In genomic region chr8:57435768-57436436, GRCm38 (mm10) we compare ENCODE assay signal across 8 mouse cellular contexts. TPM values are rescaled to one million over a fixed set of nuclear protein-coding genes. Genes with fewer than 3 reads are reported as not detected.
DNase-seq lines count a peak whose midpoint lies in the region; ATAC-seq and TF ChIP-seq lines count a peak whose summit lies in the region.

No protein-coding gene starts in this region.

- no peaks in the 10 kb centered on the region for H3K36me3 ChIP-seq in lung, embryonic 16.5 days (ENCODE audit: control insufficient read depth, insufficient read depth, low read length)
- no peaks in the 10 kb centered on the region for H3K36me3 ChIP-seq in limb, embryonic 14.5 days (ENCODE audit: control insufficient read depth, insufficient read depth, low read length)

- peak; percentile 36; the same call in 1 of the 2 replicates for ATAC-seq in lung, embryonic 16.5 days (ENCODE audit: low read depth)
- ATAC-seq in limb, embryonic 14.5 days (ENCODE audit: low FRiP score, low read depth) = no peak; the same call in 1 of the 2 replicates

- peaks cover 10% of the 10 kb centered on the region for H3K4me1 ChIP-seq in lung, embryonic 16.5 days (replicated peaks; ENCODE audit: control insufficient read depth, insufficient read depth, low read length)
- H3K4me1 ChIP-seq in limb, embryonic 14.5 days (ENCODE audit: control insufficient read depth, insufficient read depth, low read length) = peaks cover 4% of the 10 kb centered on the region

- no peaks in the 10 kb centered on the region for H3K27me3 ChIP-seq in lung, embryonic 16.5 days (ENCODE audit: control insufficient read depth, insufficient read depth, low read depth, low read length)
- H3K27me3 ChIP-seq in limb, embryonic 14.5 days (ENCODE audit: control insufficient read depth, insufficient read depth, low read length) = no peaks in the 10 kb centered on the region

- no peak overlapping the region for H3K27ac ChIP-seq in lung, embryonic 16.5 days (ENCODE audit: low read length)
- no peak overlapping the region for H3K27ac ChIP-seq in limb, embryonic 14.5 days (replicated peaks; ENCODE audit: low read depth, low read length)

- DNase-seq in lung, adult 18-20 months = no peak
- peak; percentile 70 to 75 for DNase-seq in cerebellum, adult 18-20 months
- DNase-seq in frontal cortex, postnatal 10 days (ENCODE audit: low spot score in 2 of 2) = peak; percentile 51 to 60
- DNase-seq in limb, embryonic 14.5 days (ENCODE audit: low spot score) = peak; percentile 64
- no peak for DNase-seq in urinary bladder, adult 2 months (ENCODE audit: low spot score)
- no peak for DNase-seq in urinary bladder, adult 18-20 months (ENCODE audit: low spot score in 2 of 2)
- no peak for DNase-seq in urinary bladder, postnatal 25 days (ENCODE audit: low spot score)

- H3K9ac ChIP-seq in lung, embryonic 16.5 days (ENCODE audit: low read length) = no peak overlapping the region
- H3K9ac ChIP-seq in limb, embryonic 14.5 days (ENCODE audit: low read depth, low read length, severe bottlenecking) = no peak overlapping the region

- H3K4me3 ChIP-seq in lung, embryonic 16.5 days (ENCODE audit: low read length) = no peak overlapping the region
- H3K4me3 ChIP-seq in limb, embryonic 14.5 days (replicated peaks; ENCODE audit: low read length) = no peak overlapping the region

- no peaks in the 10 kb centered on the region for H3K9me3 ChIP-seq in lung, embryonic 16.5 days (ENCODE audit: control insufficient read depth, low read length)
- H3K9me3 ChIP-seq in limb, embryonic 14.5 days (ENCODE audit: control insufficient read depth, low read length) = no peaks in the 10 kb centered on the region

- 45% methylated on average over 18 of the region's 18 CpGs for WGBS in lung, embryonic 16.5 days
- 23% methylated on average over 18 of the region's 18 CpGs for WGBS in limb, embryonic 14.5 days

- H3K4me2 ChIP-seq in lung, embryonic 16.5 days (ENCODE audit: low read depth, low read length) = no peak overlapping the region
- H3K4me2 ChIP-seq in limb, embryonic 14.5 days (replicated peaks; ENCODE audit: low read depth, low read length, severe bottlenecking) = peak overlapping the region; percentile 35

- TF ChIP-seq POLR2A in limb, embryonic 14.5 days (IDR thresholded peaks at IDR 0.05; ENCODE audit: borderline replicate concordance, extremely low read depth, insufficient read depth, insufficient read length) = no peak

RNA-seq across cellular contexts. Expression of gene Scrg1, which starts 19.8 kb away (rescaled TPM):
- polyA plus RNA-seq in lung, embryonic 16.5 days (2015; fragmentation: Nextera tagmentation; extraction: Ambion mirVana) = 0.64 and 0.68 TPM in 2 replicates
- polyA plus RNA-seq in limb, embryonic 14.5 days (2012; rRNA removed) = 38.9 and 39.5 TPM in 2 replicates
- polyA plus RNA-seq in limb, embryonic 14.5 days (2014; fragmentation: Nextera tagmentation; extraction: Ambion mirVana) = 23.7 and 24.1 TPM in 2 replicates
- 0.12 and 0.15 TPM in 2 replicates for polyA plus RNA-seq in urinary bladder, adult 2 months (2012; rRNA removed)

RNA-seq across cellular contexts. Expression of gene Sap30, which starts 51.8 kb away (rescaled TPM):
- polyA plus RNA-seq in lung, embryonic 16.5 days (2015; fragmentation: Nextera tagmentation; extraction: Ambion mirVana) = 26.7 and 28.1 TPM in 2 replicates
- polyA plus RNA-seq in limb, embryonic 14.5 days (2012; rRNA removed) = 27.7 and 32.6 TPM in 2 replicates
- polyA plus RNA-seq in limb, embryonic 14.5 days (2014; fragmentation: Nextera tagmentation; extraction: Ambion mirVana) = 35.8 and 40.1 TPM in 2 replicates
- polyA plus RNA-seq in urinary bladder, adult 2 months (2012; rRNA removed) = 19.3 and 22.2 TPM in 2 replicates

Comparison
In these comparisons a context has a peak if more than half of its experiments do, and no peak if none do; other contexts are left out.
1. DNase-seq: peak in cerebellum, adult 18-20 months (2 of 2), frontal cortex, postnatal 10 days (2 of 2) and limb, embryonic 14.5 days (single experiment); none in lung, adult 18-20 months (0 of 2), urinary bladder, adult 2 months (single experiment), urinary bladder, adult 18-20 months (0 of 2) and urinary bladder, postnatal 25 days (single experiment).
2. RNA of gene Scrg1, which starts 19.8 kb away (polyA plus RNA-seq): 23.7 to 39.5 TPM in limb, embryonic 14.5 days; 0.64 to 0.68 TPM in lung, embryonic 16.5 days and 0.12 to 0.15 TPM in urinary bladder, adult 2 months; every median in the first group is over 10 times any median in the second.